Mouse (Mus musculus) effector memory CD4-positive, alpha-beta T cell, adult 5 months (primary cell): Measurements from ENCODE around the gene Tmed4. TPM values are rescaled to one million over a fixed set of nuclear protein-coding genes. Genes with fewer than 3 reads are reported as not detected.

Experiments used
- polyA plus RNA-seq: library from polyadenylated mRNA; unstranded; fragments of 100-300 nt; shearing (Covaris generic); gene quantifications from one replicate; pipeline ENCODE4 v1.2.1, GENCODE M21; 2017

Tmed4 gene
- polyA plus RNA-seq, result 46.1 TPM

GRCm38 (mm10) chr11:6274387-6275093 lies at the start of gene Tmed4:
Gene Tmed4, minus strand, starts transcription at chr11:6274870.

GRCm38 (mm10) chr11:6291401-6292115 lies 16.9 kb upstream of the Tmed4 start, which contains the start of gene Ogdh:
Gene Ogdh, plus strand, starts transcription at chr11:6291633.

GRCm38 (mm10) chr11:6267320-6268254 lies 7.1 kb downstream of the Tmed4 start, which contains the start of gene Ddx56:
Gene Ddx56, minus strand, starts transcription at chr11:6267772.

GRCm38 (mm10) chr11:6230012-6230411 lies 44.7 kb downstream of the Tmed4 start, which contains the start of gene Npc1l1:
Gene Npc1l1, minus strand, starts transcription at chr11:6230143.

Other genes starting within 250 kb of the Tmed4 start
- gene Camk2b, start 208.5 kb downstream of the Tmed4 start, polyA plus RNA-seq, result 4.8 TPM
- 0.35 TPM for gene A730071L15Rik, start 74.8 kb downstream of the Tmed4 start, polyA plus RNA-seq
- gene Nudcd3, start 74.5 kb downstream of the Tmed4 start, polyA plus RNA-seq, result 46.3 TPM
- gene Npc1l1, start 44.7 kb downstream of the Tmed4 start, polyA plus RNA-seq, result not detected
- 54.1 TPM for gene Ddx56, start 7.1 kb downstream of the Tmed4 start, polyA plus RNA-seq
- 209 TPM for gene Ogdh, start 16.8 kb upstream of the Tmed4 start, polyA plus RNA-seq
- gene Zmiz2, start 114.2 kb upstream of the Tmed4 start, polyA plus RNA-seq, result 68.9 TPM
- gene Ppia, start 140.6 kb upstream of the Tmed4 start, polyA plus RNA-seq, result 3,883 TPM
- 146 TPM for gene H2afv, start 169.6 kb upstream of the Tmed4 start, polyA plus RNA-seq
- 53.9 TPM for gene Purb, start 201.0 kb upstream of the Tmed4 start, polyA plus RNA-seq
- 145 TPM for gene Myo1g, start 246.1 kb upstream of the Tmed4 start, polyA plus RNA-seq